Mouse (Mus musculus) lung, postnatal 0 days (tissue): ENCODE measurements around the gene Shb. TPM values are rescaled to one million over a fixed set of nuclear protein-coding genes. Genes with fewer than 3 reads are reported as not detected.

ENCODE experiments used
- ATAC-seq: fragments of 200-750 bp; cut with Nextera tagmentation; 2 replicates; pipeline ENCODE4 v1.8.0; 2017; ENCODE audit warnings: moderate library complexity
- DNase-seq: peaks from one replicate; pipeline ENCODE4 v3.0.0-alpha.2; 2016; ENCODE audit warnings: low spot score
- H3K27ac ChIP-seq: fragments of 300-500 bp; sonication (generic); 2 replicates; pipeline ENCODE4 v1.5.1; 2014; ENCODE audit warnings: antibody characterized with exemption, mild to moderate bottlenecking, low read length, mixed read lengths
- H3K27me3 ChIP-seq: fragments of 300-500 bp; sonication (generic); replicated peaks from 2 replicates; pipeline ENCODE4 v1.6.1; 2014; ENCODE audit warnings: low read length, mixed read lengths; ENCODE audit not compliant: insufficient read depth
- H3K36me3 ChIP-seq: fragments of 300-500 bp; sonication (generic); 2 replicates; pipeline ENCODE4 v1.6.1; 2014; ENCODE audit warnings: low read length, mixed read lengths; ENCODE audit not compliant: insufficient read depth
- H3K4me1 ChIP-seq: fragments of 300-500 bp; sonication (generic); 2 replicates; pipeline ENCODE4 v1.6.1; 2014; ENCODE audit warnings: antibody characterized with exemption, low read depth, low read length, mixed read lengths; ENCODE audit not compliant: insufficient read depth
- H3K4me2 ChIP-seq: fragments of 300-500 bp; sonication (generic); replicated peaks from 2 replicates; pipeline ENCODE4 v1.6.1; 2014; ENCODE audit warnings: low read depth, mild to moderate bottlenecking, low read length, moderate library complexity, mixed read lengths
- H3K4me3 ChIP-seq: fragments of 300-500 bp; sonication (generic); 2 replicates; pipeline ENCODE4 v1.5.1; 2014; ENCODE audit warnings: low read depth, low read length
- H3K9ac ChIP-seq: fragments of 300-500 bp; sonication (generic); replicated peaks from 2 replicates; pipeline ENCODE4 v1.6.1; 2014; ENCODE audit warnings: low read depth, mild to moderate bottlenecking
- H3K9me3 ChIP-seq: fragments of 300-500 bp; sonication (generic); 2 replicates; pipeline ENCODE4 v1.6.1; 2016; ENCODE audit warnings: low read length, mixed read lengths
- CTCF ChIP-seq: IDR thresholded peaks from 2 replicates; pipeline ENCODE4 v1.5.1; 2016; ENCODE audit warnings: antibody characterized with exemption, mild to moderate bottlenecking
- EP300 ChIP-seq: IDR thresholded peaks from 2 replicates; pipeline ENCODE4 v1.6.1; 2016; ENCODE audit warnings: antibody characterized with exemption, mild to moderate bottlenecking, control low read depth
- WGBS: fragments of 180-500 bp; shearing (Covaris S2); extraction: QIAGEN DNeasy Blood & Tissue Kit; methylation state at CpG from one replicate; pipeline ENCODE4 v1.1.7; 2014; 5-methylcytosine and 5-hydroxymethylcytosine counted together
- polyA plus RNA-seq: library from polyadenylated mRNA; unstranded; fragments of >200 nt; fragmentation: Nextera tagmentation; extraction: Ambion mirVana; gene quantifications from 2 replicates; pipeline ENCODE4 v1.2.1, GENCODE M21; 2015

Gene Shb
- polyA plus RNA-seq, 1 experiment from 2014 or later: 7.1 TPM

- no peaks in the 10 kb centered on the region for H3K9me3 ChIP-seq
- no peak overlapping the region for H3K4me3 ChIP-seq
- no peak for DNase-seq
- H3K36me3 ChIP-seq: no peaks in the 10 kb centered on the region
- H3K27ac ChIP-seq: no peak overlapping the region
- no peak overlapping the region for H3K4me2 ChIP-seq
- no peak for ATAC-seq
- H3K4me1 ChIP-seq: no peaks in the 10 kb centered on the region
- H3K9ac ChIP-seq: no peak overlapping the region
- WGBS: 71% methylated on average over 15 of the region's 15 CpGs
- H3K27me3 ChIP-seq: no peaks in the 10 kb centered on the region
- TF ChIP-seq EP300 (no peak), CTCF (no peak)
These were observed 8.1 kb upstream of the Shb start for GRCm38 (mm10) chr4:45540151-45540933.

GRCm38 (mm10) chr4:45539187-45539586, 6.9 kb upstream of the Shb start:
- Histone ChIP-seq H3K36me3 (no peaks in the 10 kb centered on the region), H3K4me1 (no peaks in the 10 kb centered on the region), H3K27me3 (no peaks in the 10 kb centered on the region), H3K9me3 (no peaks in the 10 kb centered on the region), H3K4me3 (no peak overlapping the region), H3K4me2 (no peak overlapping the region), H3K27ac (no peak overlapping the region), H3K9ac (no peak overlapping the region)
- no peak for TF ChIP-seq CTCF
- TF ChIP-seq EP300: no peak
- ATAC-seq: no peak
- no peak for DNase-seq

DNA sequence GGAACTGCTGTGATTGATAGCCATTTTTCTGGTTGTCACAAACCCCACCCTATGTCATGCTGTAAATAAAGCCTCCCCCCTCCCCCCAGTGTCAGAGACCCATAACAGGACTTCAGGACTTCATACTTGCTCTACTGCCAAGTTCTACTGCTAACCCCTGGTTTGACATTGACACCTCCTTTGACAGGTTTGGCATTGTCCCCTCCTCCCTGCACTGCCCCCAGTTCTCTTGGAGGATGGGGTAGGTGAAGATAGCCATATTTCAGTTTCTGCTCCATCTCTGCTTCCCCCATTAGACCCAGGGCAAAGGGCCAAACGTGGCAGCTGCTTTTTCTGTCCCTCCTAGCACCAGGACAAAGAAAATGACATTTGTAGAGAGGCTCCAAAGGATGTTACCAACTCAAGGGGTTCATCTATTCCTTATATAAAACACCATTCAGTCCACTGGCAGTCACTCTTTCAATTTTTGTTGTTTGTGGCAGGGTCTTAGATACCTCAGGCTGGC, 1.2 kb upstream of the Shb start:
- Histone ChIP-seq H3K27ac (no peak overlapping the region), H3K4me1 (peaks cover 11% of the 10 kb centered on the region), H3K9ac (no peak overlapping the region), H3K36me3 (no peaks in the 10 kb centered on the region), H3K4me3 (no peak overlapping the region), H3K27me3 (no peaks in the 10 kb centered on the region), H3K9me3 (no peaks in the 10 kb centered on the region), H3K4me2 (no peak overlapping the region)
- 46% methylated on average over 1 of the region's 1 CpGs for WGBS
- TF ChIP-seq EP300: no peak
- no peak for TF ChIP-seq CTCF
- ATAC-seq (no peak), DNase-seq (no peak)

- peak overlapping the region; percentile 98 for H3K27ac ChIP-seq
- no peaks in the 10 kb centered on the region for H3K9me3 ChIP-seq
- ATAC-seq: peak; percentile 89
- no peaks in the 10 kb centered on the region for H3K27me3 ChIP-seq
- peak overlapping the region; percentile 90 for H3K9ac ChIP-seq
- peak; percentile 97 for DNase-seq
- peak; percentile 59 for TF ChIP-seq EP300
- peak; percentile 34 for TF ChIP-seq CTCF
- H3K4me1 ChIP-seq: peaks cover 11% of the 10 kb centered on the region
- WGBS: under 1% methylated on average over 45 of the region's 68 CpGs
- no peaks in the 10 kb centered on the region for H3K36me3 ChIP-seq
- H3K4me3 ChIP-seq: peak overlapping the region; percentile 84
- peak overlapping the region; percentile 81 for H3K4me2 ChIP-seq
These were observed 1.4 kb downstream of the Shb start for GRCm38 (mm10) chr4:45530662-45531542.

GRCm38 (mm10) chr4:45529986-45530597, 2.2 kb downstream of the Shb start:
- Histone ChIP-seq H3K9me3 (no peaks in the 10 kb centered on the region), H3K4me1 (peaks cover 11% of the 10 kb centered on the region), H3K4me2 (peak overlapping the region; percentile 81), H3K27ac (peak overlapping the region; percentile 98), H3K9ac (peak overlapping the region; percentile 90), H3K36me3 (no peaks in the 10 kb centered on the region), H3K4me3 (peak overlapping the region; percentile 84), H3K27me3 (no peaks in the 10 kb centered on the region)
- ATAC-seq (peak; percentile 40), DNase-seq (peak; percentile 74)
- under 1% methylated on average over 63 of the region's 89 CpGs for WGBS
- TF ChIP-seq CTCF: peak; percentile 11; the same call in 1 of the 2 replicates
- TF ChIP-seq EP300: no peak
